Mouse (Mus musculus) liver, postnatal 0 days (tissue): Measurements from ENCODE around the gene Ttc23.

Experiments used
- CTCF ChIP-seq: sonication (generic); IDR thresholded peaks from 2 replicates; pipeline ENCODE4 v1.5.1; 2016; ENCODE audit warnings: antibody characterized with exemption, low read depth
- EP300 ChIP-seq: IDR thresholded peaks from 2 replicates; pipeline ENCODE4 v1.6.1; 2016; ENCODE audit warnings: antibody characterized with exemption, low read depth, mild to moderate bottlenecking

GRCm38 (mm10) chr7:67768125-67768524 is 120.9 kb downstream of the Ttc23 start:
- TF ChIP-seq CTCF, result no peak
- TF ChIP-seq EP300, result no peak
